ENCODE assay signal across 27 mouse cellular contexts in genomic region chr14:44865661-44866060, GRCm38 (mm10). TPM values are rescaled to one million over a fixed set of nuclear protein-coding genes. Genes with fewer than 3 reads are reported as not detected.
A peak's percentile ranks its signal among the peaks of the same experiment; 100 is the strongest.
DNase-seq lines count a peak whose midpoint lies in the region; ATAC-seq and TF ChIP-seq lines count a peak whose summit lies in the region.
"Had no signal": no experiment of that assay in that cellular context is flagged by ENCODE, and none has a peak within 500 bp of the region (broad histone marks: within the 10 kb centered on the region; RNA-seq: fewer than 3 reads in every experiment).

No protein-coding gene starts in this region.

- peak overlapping the region; percentile 35; the same call in 1 of the 2 replicates for H3K27ac ChIP-seq in bone marrow, adult 2 months (ENCODE audit: control insufficient read depth, insufficient read depth, low read depth, low read length, poor library complexity)
- H3K27ac ChIP-seq in midbrain, embryonic 14.5 days (replicated peaks; ENCODE audit: low read depth, low read length) = no peak overlapping the region
- H3K27ac ChIP-seq: forebrain, embryonic 15.5 days; hindbrain, embryonic 10.5 days; intestine, embryonic 15.5 days; layer of hippocampus, adult 2 months; midbrain, embryonic 15.5 days; neural tube, embryonic 13.5 days; stomach, embryonic 15.5 days had no signal

- no peaks in the 10 kb centered on the region for H3K9me3 ChIP-seq in midbrain, embryonic 14.5 days (ENCODE audit: control insufficient read depth, low read length)
- H3K9me3 ChIP-seq: forebrain, embryonic 15.5 days; hindbrain, embryonic 10.5 days; intestine, embryonic 15.5 days; midbrain, embryonic 15.5 days; neural tube, embryonic 13.5 days; stomach, embryonic 15.5 days had no signal

- no peak overlapping the region for H3K9ac ChIP-seq in midbrain, embryonic 14.5 days (replicated peaks; ENCODE audit: low read length)
- H3K9ac ChIP-seq: forebrain, embryonic 15.5 days; intestine, embryonic 15.5 days; midbrain, embryonic 15.5 days; neural tube, embryonic 13.5 days; stomach, embryonic 15.5 days had no signal

- TF ChIP-seq POLR2A in bone marrow, adult 2 months (IDR thresholded peaks at IDR 0.05; ENCODE audit: borderline replicate concordance, control insufficient read depth, low read depth, low read length) = no peak

- H3K4me2 ChIP-seq in midbrain, embryonic 14.5 days (ENCODE audit: low read length) = no peak overlapping the region
- H3K4me2 ChIP-seq: forebrain, embryonic 15.5 days; heart, embryonic 11.5 days; intestine, embryonic 15.5 days; midbrain, embryonic 15.5 days; neural tube, embryonic 13.5 days; stomach, embryonic 15.5 days had no signal

- H3K36me3 ChIP-seq in midbrain, embryonic 14.5 days (ENCODE audit: control insufficient read depth, insufficient read depth, low read length) = no peaks in the 10 kb centered on the region
- H3K36me3 ChIP-seq: forebrain, embryonic 15.5 days; hindbrain, embryonic 10.5 days; intestine, embryonic 15.5 days; midbrain, embryonic 15.5 days; neural tube, embryonic 13.5 days; stomach, embryonic 15.5 days had no signal

- H3K4me1 ChIP-seq in bone marrow, adult 2 months (ENCODE audit: control insufficient read depth, insufficient read depth, low read length) = no peaks in the 10 kb centered on the region; the same call in 1 of the 2 replicates
- H3K4me1 ChIP-seq in midbrain, embryonic 14.5 days (ENCODE audit: control insufficient read depth, insufficient read depth, low read length) = no peaks in the 10 kb centered on the region
- H3K4me1 ChIP-seq: forebrain, embryonic 15.5 days; hindbrain, embryonic 10.5 days; intestine, embryonic 15.5 days; neural tube, embryonic 13.5 days; stomach, embryonic 15.5 days had no signal

- H3K27me3 ChIP-seq in midbrain, embryonic 14.5 days (ENCODE audit: control insufficient read depth, insufficient read depth, low read length) = no peaks in the 10 kb centered on the region
- H3K27me3 ChIP-seq: forebrain, embryonic 15.5 days; intestine, embryonic 15.5 days; midbrain, embryonic 15.5 days; stomach, embryonic 15.5 days had no signal

- DNase-seq in lung, postnatal 10 days = peak; percentile 25
- no peak for DNase-seq in midbrain, embryonic 14.5 days
- DNase-seq in natural killer cell, adult 2 months (ENCODE audit: low spot score in 2 of 2) = no peak
- no peak for DNase-seq in cerebellum, postnatal 25 days
- DNase-seq: cerebellum, adult 8-10 months; kidney, adult 9 months; kidney, postnatal 14 days; right cerebral cortex, postnatal 4 days; thymus, adult 2 months had no signal

- H3K4me3 ChIP-seq in bone marrow, adult 2 months (replicated peaks; ENCODE audit: control insufficient read depth, low read depth, low read length) = no peak overlapping the region
- no peak overlapping the region for H3K4me3 ChIP-seq in midbrain, embryonic 14.5 days (replicated peaks; ENCODE audit: low read depth, low read length)
- H3K4me3 ChIP-seq: forebrain, embryonic 15.5 days; hindbrain, embryonic 10.5 days; intestine, embryonic 15.5 days; layer of hippocampus, adult 2 months; midbrain, embryonic 15.5 days; neural tube, embryonic 13.5 days; stomach, embryonic 15.5 days had no signal

- WGBS in bone marrow, adult 2 months = 47% methylated on average over 8 of the region's 8 CpGs
- WGBS in midbrain, embryonic 14.5 days = 93% methylated on average over 8 of the region's 8 CpGs

- TF ChIP-seq CTCF in bone marrow, adult 2 months (IDR thresholded peaks at IDR 0.05; ENCODE audit: control insufficient read depth, insufficient read depth, low read length) = no peak

- peak; percentile 79 for ATAC-seq in granulocyte monocyte progenitor cell, adult 5-6 weeks (replicated peaks; ENCODE audit: poor library complexity, severe bottlenecking)
- ATAC-seq in megakaryocyte progenitor cell, adult 5-6 weeks (replicated peaks; ENCODE audit: poor library complexity) = peak; percentile 78
- ATAC-seq in midbrain, embryonic 14.5 days (ENCODE audit: low FRiP score, low TSS enrichment) = no peak
- ATAC-seq: forebrain, embryonic 15.5 days; hindbrain, embryonic 16.5 days; intestine, embryonic 15.5 days; midbrain, embryonic 15.5 days had no signal

RNA-seq across cellular contexts. Expression of gene Ptgdr, which starts 6.5 kb away (rescaled TPM):
- polyA plus RNA-seq in bone marrow, adult 2 months (2011; ENCODE audit: insufficient read depth, insufficient read length, low replicate concordance, missing spikeins) = not detected in 2 replicates
- not detected in 2 replicates for total RNA-seq in granulocyte monocyte progenitor cell, adult 5-6 weeks (2014; fragmentation: Nextera tagmentation)
- not detected in 2 replicates for total RNA-seq in granulocyte monocyte progenitor cell, adult 5-6 weeks (2017)
- total RNA-seq in megakaryocyte progenitor cell, adult 5-6 weeks (2015) = not detected in 2 replicates
- total RNA-seq in megakaryocyte progenitor cell, adult 5-6 weeks (2017) = not detected in 2 replicates
- 0.07 and 0.08 TPM in 2 replicates for polyA plus RNA-seq in midbrain, embryonic 14.5 days (2014; fragmentation: Nextera tagmentation; extraction: Ambion mirVana)
- total RNA-seq: gastrocnemius, adult 18-20 months; gastrocnemius, postnatal 4 days; liver, adult 2 months; megakaryocyte-erythroid progenitor cell, adult 5-6 weeks had no signal
- polyA plus RNA-seq: heart, embryonic 11.5 days; heart, postnatal 0 days; hindbrain, embryonic 10.5 days; intestine, embryonic 15.5 days; liver, adult 2 months; liver, embryonic 16.5 days had no signal
